Mouse (Mus musculus) heart, embryonic 14.5 days (tissue): ENCODE measurements around the gene Adam17. TPM values are rescaled to one million over a fixed set of nuclear protein-coding genes. Genes with fewer than 3 reads are reported as not detected.

Source experiments
- ATAC-seq: fragments of 200-750 bp; cut with Nextera tagmentation; 2 replicates; pipeline ENCODE4 v1.8.0; 2017; ENCODE audit warnings: low read depth, moderate TSS enrichment; ENCODE audit not compliant: insufficient number of reproducible peaks, insufficient read depth, low FRiP score
- H3K27ac ChIP-seq, 2 experiments: fragments of 200-500 bp in 1 of 2; fragments of 300-500 bp in 1 of 2; sonication (generic) in 1 of 2; replicated peaks in 1 of 2; 2 replicates each; pipeline ENCODE4 v1.5.1; 2012 to 2014; ENCODE audit warnings: low read depth in 2 of 2, low read length in 2 of 2, control low read depth in 1 of 2, mild to moderate bottlenecking in 1 of 2, mixed read lengths in 1 of 2; ENCODE audit not compliant: control insufficient read depth in 1 of 2, insufficient read depth in 1 of 2
- H3K27me3 ChIP-seq: fragments of 300-500 bp; sonication (generic); 2 replicates; pipeline ENCODE4 v1.6.1; 2014; ENCODE audit warnings: mild to moderate bottlenecking, low read length, control low read depth; ENCODE audit not compliant: control insufficient read depth, insufficient read depth
- H3K36me3 ChIP-seq: fragments of 300-500 bp; sonication (generic); 2 replicates; pipeline ENCODE4 v1.6.1; 2014; ENCODE audit warnings: mild to moderate bottlenecking, control low read depth, low read length, mixed read lengths; ENCODE audit not compliant: control insufficient read depth, insufficient read depth
- H3K4me1 ChIP-seq, 2 experiments: fragments of 200-500 bp in 1 of 2; fragments of 300-500 bp in 1 of 2; sonication (generic) in 1 of 2; 2 replicates each; pipeline ENCODE4 v1.6.1; 2012 to 2014; ENCODE audit warnings: low read length in 2 of 2, control low read depth in 1 of 2, mixed read lengths in 1 of 2; ENCODE audit not compliant: control insufficient read depth in 2 of 2, insufficient read depth in 2 of 2
- H3K4me2 ChIP-seq: fragments of 300-500 bp; sonication (generic); 2 replicates; pipeline ENCODE4 v1.6.1; 2014; ENCODE audit warnings: mild to moderate bottlenecking, low read length
- H3K4me3 ChIP-seq, 2 experiments: fragments of 200-500 bp in 1 of 2; fragments of 300-500 bp in 1 of 2; sonication (generic) in 1 of 2; 2 replicates each; pipeline ENCODE4 v1.5.1; 2012 to 2014; ENCODE audit warnings: low read length in 2 of 2, mild to moderate bottlenecking in 2 of 2, control low read depth in 1 of 2, low read depth in 1 of 2, moderate library complexity in 1 of 2; ENCODE audit not compliant: control insufficient read depth in 1 of 2, insufficient read depth in 1 of 2
- H3K9ac ChIP-seq: fragments of 300-500 bp; sonication (generic); 2 replicates; pipeline ENCODE4 v1.6.1; 2014; ENCODE audit warnings: mild to moderate bottlenecking, low read length
- H3K9me3 ChIP-seq: fragments of 300-500 bp; sonication (generic); 2 replicates; pipeline ENCODE4 v1.6.1; 2016; ENCODE audit warnings: low read length, control low read depth; ENCODE audit not compliant: control insufficient read depth
- WGBS: fragments of 180-500 bp; shearing (Covaris S2); extraction: QIAGEN DNeasy Blood & Tissue Kit; methylation state at CpG from one replicate; pipeline ENCODE4 v1.1.7; 2014; 5-methylcytosine and 5-hydroxymethylcytosine counted together
- polyA plus RNA-seq: library from polyadenylated mRNA; unstranded; fragments of >200 nt; fragmentation: Nextera tagmentation; extraction: Ambion mirVana; gene quantifications from 2 replicates; pipeline ENCODE4 v1.2.1, GENCODE M21; 2014

The Adam17 gene
- polyA plus RNA-seq, result 26.5 and 30.2 TPM in 2 replicates

GRCm38 (mm10) chr12:21373100-21373819 is at the start of gene Adam17:
Gene Adam17 (minus strand): TSS chr12:21373632.
- under 1% methylated on average over 55 of the region's 55 CpGs for WGBS

GRCm38 (mm10) chr12:21418621-21419131 is 45.2 kb upstream of the Adam17 start:
- 19% methylated on average over 11 of the region's 11 CpGs for WGBS
- Histone ChIP-seq H3K4me3 (peak overlapping the region in 1 of 2 experiments; percentile 94; a peak in 1 of 4 replicates), H3K27me3 (no peaks in the 10 kb centered on the region), H3K9ac (peak overlapping the region; percentile 76), H3K4me1 (peaks cover 5 to 32% of the 10 kb centered on the region in 2 experiments; a peak in 3 of 4 replicates), H3K27ac (peak overlapping the region; percentile 2 to 51; a peak in 2 of 4 replicates), H3K36me3 (peaks cover 15% of the 10 kb centered on the region), H3K4me2 (peak overlapping the region; percentile 74), H3K9me3 (no peaks in the 10 kb centered on the region)
- ATAC-seq, result no peak

More at GRCm38 (mm10) chr12:21373100-21373819, at the start of gene Adam17:
- Histone ChIP-seq H3K36me3 (peaks cover 5% of the 10 kb centered on the region; the same call in 1 of the 2 replicates), H3K9me3 (no peaks in the 10 kb centered on the region), H3K4me1 (peaks cover 0 to 5% of the 10 kb centered on the region in 2 experiments; a peak in 2 of 4 replicates), H3K4me3 (peak within 1 kb of the TSS; percentile 65 to 78), H3K27me3 (no peaks in the 10 kb centered on the region), H3K4me2 (peak within 1 kb of the TSS; percentile 74), H3K27ac (peak within 1 kb of the TSS; percentile 92 to 95), H3K9ac (peak within 1 kb of the TSS; percentile 81)
- ATAC-seq, result peak; percentile 98

- Histone ChIP-seq H3K9ac (peak overlapping the region; percentile 76), H3K4me3 (peak overlapping the region; percentile 52 to 94), H3K27ac (peak overlapping the region; percentile 27 to 51), H3K4me1 (peaks cover 5 to 32% of the 10 kb centered on the region in 2 experiments; a peak in 3 of 4 replicates), H3K36me3 (peaks cover 21% of the 10 kb centered on the region), H3K9me3 (no peaks in the 10 kb centered on the region), H3K4me2 (peak overlapping the region; percentile 74), H3K27me3 (no peaks in the 10 kb centered on the region)
- ATAC-seq, result no peak
- 13% methylated on average over 10 of the region's 10 CpGs for WGBS
Observed at GRCm38 (mm10) chr12:21418083-21418482, 44.7 kb upstream of the Adam17 start.

- Histone ChIP-seq H3K4me1 (peaks cover 5 to 32% of the 10 kb centered on the region in 2 experiments; a peak in 3 of 4 replicates), H3K4me3 (peak within 1 kb of the TSS; percentile 94 to 97), H3K36me3 (peaks cover 28% of the 10 kb centered on the region), H3K9me3 (no peaks in the 10 kb centered on the region), H3K4me2 (peak within 1 kb of the TSS; percentile 84), H3K27me3 (no peaks in the 10 kb centered on the region), H3K27ac (peak within 1 kb of the TSS; percentile 99 to 100), H3K9ac (peak within 1 kb of the TSS; percentile 99)
- peak; percentile 100 for ATAC-seq
- under 1% methylated on average over 75 of the region's 103 CpGs for WGBS
Observed at GRCm38 (mm10) chr12:21417100-21418070, 44.0 kb upstream of the Adam17 start, which contains the start of gene Ywhaq. Gene Ywhaq (minus strand): TSS chr12:21417637.

GRCm38 (mm10) chr12:21416506-21416905 is 43.1 kb upstream of the Adam17 start:
- Histone ChIP-seq H3K27ac (peak overlapping the region; percentile 8 to 100), H3K27me3 (no peaks in the 10 kb centered on the region), H3K4me1 (peaks cover 5 to 32% of the 10 kb centered on the region in 2 experiments; a peak in 3 of 4 replicates), H3K36me3 (peaks cover 37% of the 10 kb centered on the region), H3K9ac (peak overlapping the region; percentile 99), H3K4me2 (peak overlapping the region; percentile 84), H3K4me3 (peak overlapping the region; percentile 94 to 97), H3K9me3 (no peaks in the 10 kb centered on the region)
- no peak for ATAC-seq
- WGBS, result 0% methylated on average over 13 of the region's 15 CpGs

- H3K27me3 ChIP-seq, result no peaks in the 10 kb centered on the region
- no peak overlapping the region for H3K27ac ChIP-seq
- H3K4me3 ChIP-seq, result no peak overlapping the region
- H3K9ac ChIP-seq, result no peak overlapping the region
- WGBS, result 49% methylated on average over 2 of the region's 2 CpGs
- H3K4me2 ChIP-seq, result no peak overlapping the region
- H3K9me3 ChIP-seq, result 0 out of 2 replicates have a peak, but pooled peaks cover 4% of the 10 kb centered on the region
- ATAC-seq, result no peak
- H3K4me1 ChIP-seq, result peaks cover 0 to 18% of the 10 kb centered on the region in 2 experiments; a peak in 2 of 4 replicates
- peaks cover 82% of the 10 kb centered on the region for H3K36me3 ChIP-seq
Observed at GRCm38 (mm10) chr12:21410620-21411019, 37.2 kb upstream of the Adam17 start.

- H3K4me3 ChIP-seq, result no peak overlapping the region
- ATAC-seq, result no peak
- H3K27me3 ChIP-seq, result no peaks in the 10 kb centered on the region
- H3K4me1 ChIP-seq, result peaks cover 0 to 8% of the 10 kb centered on the region in 2 experiments; a peak in 2 of 4 replicates
- 0 out of 2 replicates have a peak, but pooled peaks cover 4% of the 10 kb centered on the region for H3K9me3 ChIP-seq
- 94% methylated on average over 3 of the region's 3 CpGs for WGBS
- no peak overlapping the region for H3K9ac ChIP-seq
- no peak overlapping the region for H3K27ac ChIP-seq
- peaks cover 78% of the 10 kb centered on the region for H3K36me3 ChIP-seq
- H3K4me2 ChIP-seq, result no peak overlapping the region
Observed at GRCm38 (mm10) chr12:21409651-21410050, 36.2 kb upstream of the Adam17 start.
